Mouse (Mus musculus): Measurements from ENCODE around the gene Uhrf2.

DNA sequence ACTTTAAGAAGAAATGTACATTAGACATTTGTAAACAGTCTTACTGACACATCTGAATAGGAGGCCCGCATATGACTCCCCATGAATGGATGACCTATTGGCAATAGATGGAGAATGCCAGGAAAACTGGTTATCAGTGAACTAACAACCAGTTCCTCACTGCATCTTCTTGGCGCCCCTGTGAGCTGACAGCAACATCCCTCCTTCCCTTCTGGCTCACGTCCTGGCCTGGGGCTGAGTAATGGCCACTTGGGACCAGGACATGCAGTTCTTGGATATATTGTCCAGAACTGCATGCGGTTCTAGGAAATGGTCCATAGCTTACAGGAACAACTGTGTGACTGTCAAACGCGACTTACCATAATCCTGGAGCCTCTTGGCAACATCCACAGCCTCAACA is 72.3 kb downstream of the Uhrf2 start:
- TF ChIP-seq CTCF (IDR thresholded peaks at IDR 0.05; ENCODE audit: extremely low read depth, insufficient read length, insufficient replicate concordance, low read depth, low read length) (no peak), POLR2A (IDR thresholded peaks at IDR 0.05; ENCODE audit: low read depth, low read length) (no peak)

Data from small intestine, adult 2 months (tissue).